25 mouse cellular contexts compared by ENCODE assay signal in the genomic region with DNA sequence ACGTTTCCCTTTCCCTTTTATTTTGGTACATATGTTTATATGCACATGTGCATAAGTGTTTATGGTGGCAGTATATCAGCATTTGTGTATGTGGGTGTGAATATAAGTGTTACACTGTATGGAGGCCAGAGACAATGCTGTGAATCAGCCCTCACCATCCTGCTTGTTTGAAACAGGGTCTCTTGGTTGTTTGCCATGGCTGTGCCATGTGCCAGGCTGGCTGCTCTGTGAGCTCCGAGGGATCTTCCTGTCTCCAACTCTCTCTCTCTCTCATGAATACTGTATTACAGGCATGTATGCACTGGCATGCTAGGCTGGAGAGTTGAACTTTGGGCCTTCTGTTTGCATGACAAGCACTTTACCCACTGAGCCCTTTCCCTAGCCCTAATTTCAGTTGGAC.
"Had no signal": no experiment of that assay in that cellular context is flagged by ENCODE, and none has a peak within 500 bp of the region (broad histone marks: within the 10 kb centered on the region; RNA-seq: fewer than 3 reads in every experiment).

No protein-coding gene starts in this region.

- H3K4me2 ChIP-seq: heart, embryonic 12.5 days; hindbrain, embryonic 12.5 days; hindbrain, embryonic 14.5 days; intestine, embryonic 15.5 days; limb, embryonic 12.5 days; liver, embryonic 12.5 days had no signal

- H3K4me1 ChIP-seq: heart, embryonic 10.5 days; heart, embryonic 12.5 days; hindbrain, embryonic 10.5 days; hindbrain, embryonic 12.5 days; intestine, embryonic 15.5 days; limb, embryonic 12.5 days; liver, embryonic 12.5 days had no signal

- ATAC-seq: hindbrain, embryonic 16.5 days; inflammation-experienced regulatory T-cells, adult 6 months; intestine, embryonic 15.5 days; intestine, postnatal 0 days; liver, embryonic 12.5 days had no signal

- H3K4me3 ChIP-seq: gastrocnemius, adult 2 months; heart, embryonic 10.5 days; heart, embryonic 12.5 days; hindbrain, embryonic 10.5 days; hindbrain, embryonic 12.5 days; intestine, embryonic 15.5 days; layer of hippocampus, adult 2 months; limb, embryonic 10.5 days; limb, embryonic 12.5 days; liver, embryonic 12.5 days had no signal

- H3K27ac ChIP-seq: gastrocnemius, adult 2 months; heart, embryonic 10.5 days; hindbrain, embryonic 10.5 days; hindbrain, embryonic 12.5 days; hindbrain, embryonic 14.5 days; intestine, embryonic 15.5 days; layer of hippocampus, adult 2 months; limb, embryonic 10.5 days; limb, embryonic 12.5 days; liver, embryonic 12.5 days; liver, embryonic 14.5 days had no signal

- H3K9ac ChIP-seq: heart, embryonic 12.5 days; hindbrain, embryonic 12.5 days; hindbrain, embryonic 14.5 days; intestine, embryonic 15.5 days; limb, embryonic 12.5 days; liver, embryonic 12.5 days; liver, embryonic 14.5 days had no signal

- DNase-seq: gastrocnemius, adult 2 months; gastrocnemius, postnatal 10 days; gastrocnemius, postnatal 25 days; heart, postnatal 10 days; heart, postnatal 4 days; kidney, adult 18-20 months; kidney, adult 8-10 months; kidney, postnatal 10 days; kidney, postnatal 25 days; kidney, postnatal 4 days; liver had no signal

- H3K9me3 ChIP-seq: heart, embryonic 10.5 days; heart, embryonic 12.5 days; hindbrain, embryonic 10.5 days; hindbrain, embryonic 12.5 days; intestine, embryonic 15.5 days; limb, embryonic 10.5 days; limb, embryonic 12.5 days; liver, embryonic 12.5 days had no signal

- H3K27me3 ChIP-seq: heart, embryonic 12.5 days; hindbrain, embryonic 12.5 days; intestine, embryonic 15.5 days; limb, embryonic 12.5 days; liver, embryonic 12.5 days had no signal

- H3K36me3 ChIP-seq: heart, embryonic 10.5 days; heart, embryonic 12.5 days; hindbrain, embryonic 10.5 days; hindbrain, embryonic 12.5 days; intestine, embryonic 15.5 days; limb, embryonic 10.5 days; limb, embryonic 12.5 days; liver, embryonic 12.5 days had no signal
